Mouse (Mus musculus): ENCODE results near the gene Ifi44.

The Ifi44 gene

GRCm38 (mm10) chr3:151749737-151750136 lies at the start of gene Ifi44:
Ifi44 (minus strand) TSS chr3:151749960.
- DNase-seq: peak; percentile 18 to 31

- no peak for DNase-seq
These were observed 38.9 kb upstream of the Ifi44 start for GRCm38 (mm10) chr3:151788622-151789021.

GRCm38 (mm10) chr3:151775089-151775488 lies 25.3 kb upstream of the Ifi44 start:
- peak; percentile 16 to 47 for DNase-seq

- peak; percentile 27 to 70 for DNase-seq
These were observed 21.3 kb upstream of the Ifi44 start for GRCm38 (mm10) chr3:151771074-151771473.

DNA sequence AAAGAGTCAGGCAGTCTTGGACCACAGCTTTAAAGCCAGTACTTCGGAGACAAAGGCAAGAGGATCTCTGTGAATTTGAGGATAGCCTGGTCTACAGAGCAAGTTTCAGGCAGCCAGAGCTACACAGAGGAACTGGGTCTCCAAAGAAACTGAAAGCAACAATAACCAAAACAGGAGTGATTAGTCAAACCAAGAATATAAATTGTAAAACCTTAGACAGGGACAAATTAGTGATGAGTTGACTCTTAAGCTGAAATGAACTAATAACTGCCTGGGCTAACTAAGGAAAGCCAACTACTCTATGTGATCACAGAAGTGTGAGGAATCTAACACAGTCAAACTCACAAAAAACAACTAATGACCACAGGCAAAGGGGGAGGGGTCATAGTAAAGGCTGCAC lies 1.2 kb downstream of the Ifi44 start:
- DNase-seq: no peak

GRCm38 (mm10) chr3:151746058-151746457 lies 3.7 kb downstream of the Ifi44 start:
- DNase-seq: no peak

DNA sequence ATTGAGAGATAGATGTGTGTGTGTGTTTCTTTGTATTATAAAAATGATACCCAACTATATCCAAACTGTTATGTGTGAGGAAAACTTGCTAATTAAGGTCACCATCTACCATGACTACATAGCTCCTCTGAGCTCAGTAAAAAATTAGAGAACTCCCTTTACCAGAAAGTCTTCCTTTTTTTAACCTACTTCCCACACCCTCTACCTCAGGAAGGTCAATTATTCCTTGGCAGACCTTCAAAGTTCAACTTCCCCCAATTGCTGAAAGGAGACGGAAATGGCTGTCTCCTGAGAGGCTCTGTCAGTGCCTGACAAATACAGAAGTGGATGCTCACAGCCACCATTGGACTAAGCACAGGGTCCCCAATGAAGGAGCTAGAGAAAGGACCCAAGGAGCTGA lies 7.5 kb downstream of the Ifi44 start:
- no peak for DNase-seq

DNA sequence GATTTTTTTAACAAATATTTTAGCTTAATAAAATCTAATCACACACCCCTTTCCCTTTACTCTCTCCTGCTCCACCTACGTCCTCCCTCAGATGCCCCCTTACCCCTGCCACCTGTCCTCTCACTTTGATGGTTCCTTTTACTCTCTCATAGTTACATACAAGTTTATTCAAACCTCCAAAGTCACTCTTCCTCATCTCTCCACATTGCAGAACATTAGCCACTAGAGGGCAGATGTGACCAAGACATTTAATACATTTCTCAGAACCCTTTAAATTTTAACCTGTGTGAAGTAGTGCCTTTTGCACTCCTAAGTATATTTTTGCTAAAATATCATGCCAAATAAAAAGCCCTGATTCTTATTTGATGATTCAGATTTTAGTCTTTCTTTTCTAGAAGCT lies 33.5 kb downstream of the Ifi44 start:
- peak; percentile 22 to 44 for DNase-seq

DNA sequence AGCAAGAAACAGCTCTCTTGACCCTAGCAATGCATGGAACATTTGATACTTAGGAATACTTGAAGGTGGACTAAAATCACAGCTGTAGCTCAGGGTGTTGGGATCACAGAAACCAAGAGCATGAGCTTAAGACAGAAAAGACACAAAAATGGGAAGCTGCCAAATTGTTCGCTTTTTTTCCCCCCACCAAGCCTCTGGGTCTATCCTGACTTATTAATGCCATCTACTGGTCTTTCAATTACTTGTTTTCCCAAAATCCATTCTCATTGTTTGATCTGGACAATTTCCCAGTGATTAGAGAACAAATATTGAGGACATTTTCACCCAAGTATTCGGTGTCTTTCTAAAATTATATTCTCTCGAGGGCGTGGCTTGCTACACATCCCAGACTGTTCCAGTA lies 42.4 kb downstream of the Ifi44 start:
- no peak for DNase-seq
